Comparison of ENCODE assay signal across 25 mouse cellular contexts in the genomic region with DNA sequence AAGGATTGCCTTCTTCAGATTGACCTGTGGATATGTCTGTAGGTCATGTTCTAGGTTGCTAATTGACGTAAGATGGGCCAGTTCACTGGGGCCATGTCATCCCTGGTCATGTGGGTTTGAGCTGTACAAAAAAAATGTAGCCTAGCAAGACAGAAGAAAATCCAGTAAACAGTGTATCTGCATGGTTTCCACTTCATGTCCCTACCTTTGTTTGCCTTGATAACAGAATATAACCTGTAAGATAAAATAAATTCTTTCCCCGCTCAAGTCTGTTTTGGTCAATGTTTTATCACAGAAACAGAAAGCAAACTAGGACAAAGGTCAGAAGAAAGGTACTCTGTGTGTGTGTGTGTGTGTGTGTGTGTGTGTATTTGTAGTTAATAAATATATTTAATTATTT.
"Had no signal": no experiment of that assay in that cellular context is flagged by ENCODE, and none has a peak within 500 bp of the region (broad histone marks: within the 10 kb centered on the region; RNA-seq: fewer than 3 reads in every experiment).

No protein-coding gene starts in this region.

- H3K4me1 ChIP-seq: heart, embryonic 13.5 days; heart, embryonic 15.5 days; hindbrain, embryonic 10.5 days; hindbrain, embryonic 12.5 days; kidney, embryonic 15.5 days; limb, embryonic 13.5 days; limb, embryonic 15.5 days; liver, embryonic 12.5 days had no signal

- H3K9ac ChIP-seq: forebrain, postnatal 0 days; heart, embryonic 13.5 days; heart, embryonic 15.5 days; hindbrain, embryonic 12.5 days; hindbrain, embryonic 14.5 days; kidney, embryonic 15.5 days; limb, embryonic 13.5 days; limb, embryonic 15.5 days; liver, embryonic 12.5 days; liver, embryonic 14.5 days had no signal

- H3K9me3 ChIP-seq: heart, embryonic 13.5 days; heart, embryonic 15.5 days; hindbrain, embryonic 10.5 days; hindbrain, embryonic 12.5 days; kidney, embryonic 15.5 days; limb, embryonic 13.5 days; limb, embryonic 15.5 days; liver, embryonic 12.5 days had no signal

- DNase-seq: forebrain, postnatal 0 days; gastrocnemius, postnatal 14 days; gastrocnemius, postnatal 36 days; heart, adult 2 months; heart, postnatal 4 days; kidney, adult 11 months; kidney, adult 8-10 months; kidney, postnatal 25 days; layer of hippocampus, adult 9-11 months; layer of hippocampus, postnatal 36 days; left cerebral cortex, postnatal 4 days had no signal

- H3K4me3 ChIP-seq: heart, adult 2 months; heart, embryonic 13.5 days; heart, embryonic 15.5 days; hindbrain, embryonic 10.5 days; hindbrain, embryonic 12.5 days; kidney, embryonic 15.5 days; limb, embryonic 13.5 days; limb, embryonic 15.5 days; liver, embryonic 12.5 days had no signal

- ATAC-seq: forebrain, postnatal 0 days; hindbrain, embryonic 16.5 days; inflammation-experienced regulatory T-cells, adult 6 months; liver, embryonic 12.5 days had no signal

- H3K36me3 ChIP-seq: heart, embryonic 13.5 days; heart, embryonic 15.5 days; hindbrain, embryonic 10.5 days; hindbrain, embryonic 12.5 days; kidney, embryonic 15.5 days; limb, embryonic 13.5 days; limb, embryonic 15.5 days; liver, embryonic 12.5 days had no signal

- H3K27ac ChIP-seq: heart, adult 2 months; heart, embryonic 13.5 days; heart, embryonic 15.5 days; hindbrain, embryonic 10.5 days; hindbrain, embryonic 12.5 days; hindbrain, embryonic 14.5 days; kidney, embryonic 15.5 days; kidney, postnatal 0 days; limb, embryonic 13.5 days; limb, embryonic 15.5 days; liver, embryonic 12.5 days; liver, embryonic 14.5 days had no signal

- H3K27me3 ChIP-seq: heart, embryonic 13.5 days; heart, embryonic 15.5 days; hindbrain, embryonic 12.5 days; limb, embryonic 15.5 days; liver, embryonic 12.5 days had no signal

- H3K4me2 ChIP-seq: heart, embryonic 11.5 days; heart, embryonic 13.5 days; heart, embryonic 15.5 days; hindbrain, embryonic 12.5 days; hindbrain, embryonic 14.5 days; kidney, embryonic 15.5 days; limb, embryonic 13.5 days; limb, embryonic 15.5 days; liver, embryonic 12.5 days had no signal
